Mouse (Mus musculus) hindbrain, embryonic 10.5 days (tissue): ENCODE data around the gene Fndc7. TPM values are rescaled to one million over a fixed set of nuclear protein-coding genes. Genes with fewer than 3 reads are reported as not detected.
"Not testable (repeated sequence)": the region's sequence is repeated elsewhere in the genome, so short reads cannot be mapped to it uniquely, and the experiment has no call there.

Source experiments
- DNase-seq: peaks from one replicate; pipeline ENCODE4 v3.0.0-alpha.2; 2017; ENCODE audit warnings: low spot score
- H3K27ac ChIP-seq: fragments of 300-500 bp; sonication (generic); 2 replicates; pipeline ENCODE4 v1.5.1; 2016; ENCODE audit warnings: mild to moderate bottlenecking, moderate library complexity
- H3K27me3 ChIP-seq: fragments of 300-500 bp; sonication (generic); 2 replicates; pipeline ENCODE4 v1.6.1; 2016; ENCODE audit warnings: mild to moderate bottlenecking; ENCODE audit not compliant: poor library complexity, insufficient read depth, severe bottlenecking
- H3K36me3 ChIP-seq: fragments of 300-500 bp; sonication (generic); 2 replicates; pipeline ENCODE4 v1.6.1; 2016; ENCODE audit warnings: mild to moderate bottlenecking, moderate library complexity
- H3K4me1 ChIP-seq: fragments of 300-500 bp; sonication (generic); replicated peaks from 2 replicates; pipeline ENCODE4 v1.6.1; 2016; ENCODE audit warnings: mild to moderate bottlenecking
- H3K4me3 ChIP-seq: fragments of 300-500 bp; sonication (generic); 2 replicates; pipeline ENCODE4 v1.5.1; 2016; ENCODE audit warnings: mild to moderate bottlenecking, moderate library complexity
- H3K9me3 ChIP-seq: fragments of 300-500 bp; sonication (generic); 2 replicates; pipeline ENCODE4 v1.6.1; 2016; ENCODE audit warnings: mild to moderate bottlenecking, moderate library complexity
- WGBS: fragments of 180-500 bp; shearing (Covaris S2); methylation state at CpG from one replicate; pipeline ENCODE4 v1.1.7; 2016; 5-methylcytosine and 5-hydroxymethylcytosine counted together
- polyA plus RNA-seq: library from polyadenylated mRNA; unstranded; fragments of >200 nt; fragmentation: Nextera tagmentation; extraction: Ambion mirVana; gene quantifications from 2 replicates; pipeline ENCODE4 v1.2.1, GENCODE M21; 2016

Gene Fndc7
- polyA plus RNA-seq, 1 experiment from 2014 or later = 0.05 TPM

GRCm38 (mm10) chr3:108844026-108844425 lies 45.8 kb downstream of the Fndc7 start:
- no peaks in the 10 kb centered on the region for H3K9me3 ChIP-seq
- no peaks in the 10 kb centered on the region for H3K27me3 ChIP-seq
- no peak overlapping the region for H3K27ac ChIP-seq
- 93% methylated on average over 6 of the region's 6 CpGs for WGBS
- no peak overlapping the region for H3K4me3 ChIP-seq
- no peak for DNase-seq
- no peaks in the 10 kb centered on the region for H3K36me3 ChIP-seq
- peaks cover 7% of the 10 kb centered on the region for H3K4me1 ChIP-seq

- Histone ChIP-seq H3K27ac (no peak overlapping the region), H3K4me1 (peaks cover 14% of the 10 kb centered on the region), H3K4me3 (peak overlapping the region; percentile 81), H3K36me3 (peaks cover 7% of the 10 kb centered on the region; the same call in 1 of the 2 replicates), H3K27me3 (no peaks in the 10 kb centered on the region), H3K9me3 (no peaks in the 10 kb centered on the region)
- DNase-seq = no peak
- WGBS = 54% methylated on average over 4 of the region's 4 CpGs
Measured at GRCm38 (mm10) chr3:108840716-108841054, 49.1 kb downstream of the Fndc7 start.

GRCm38 (mm10) chr3:108840000-108840715 lies 49.6 kb downstream of the Fndc7 start, which contains the start of gene Stxbp3:
Gene Stxbp3 (minus strand): TSS chr3:108840526.
- DNase-seq = peak; percentile 98
- WGBS = 1% methylated on average over 56 of the region's 56 CpGs
- Histone ChIP-seq H3K4me3 (peak within 1 kb of the TSS; percentile 81), H3K9me3 (no peaks in the 10 kb centered on the region), H3K36me3 (peaks cover 7% of the 10 kb centered on the region; the same call in 1 of the 2 replicates), H3K27me3 (no peaks in the 10 kb centered on the region), H3K27ac (peak within 1 kb of the TSS; percentile 90), H3K4me1 (peaks cover 14% of the 10 kb centered on the region)

- 12% methylated on average over 8 of the region's 8 CpGs for WGBS
- Histone ChIP-seq H3K4me1 (peaks cover 14% of the 10 kb centered on the region), H3K27ac (peak overlapping the region; percentile 90), H3K9me3 (no peaks in the 10 kb centered on the region), H3K4me3 (peak overlapping the region; percentile 81), H3K36me3 (peaks cover 7% of the 10 kb centered on the region; the same call in 1 of the 2 replicates), H3K27me3 (no peaks in the 10 kb centered on the region)
- DNase-seq = no peak
Measured at GRCm38 (mm10) chr3:108839647-108839999, 50.2 kb downstream of the Fndc7 start.

DNA sequence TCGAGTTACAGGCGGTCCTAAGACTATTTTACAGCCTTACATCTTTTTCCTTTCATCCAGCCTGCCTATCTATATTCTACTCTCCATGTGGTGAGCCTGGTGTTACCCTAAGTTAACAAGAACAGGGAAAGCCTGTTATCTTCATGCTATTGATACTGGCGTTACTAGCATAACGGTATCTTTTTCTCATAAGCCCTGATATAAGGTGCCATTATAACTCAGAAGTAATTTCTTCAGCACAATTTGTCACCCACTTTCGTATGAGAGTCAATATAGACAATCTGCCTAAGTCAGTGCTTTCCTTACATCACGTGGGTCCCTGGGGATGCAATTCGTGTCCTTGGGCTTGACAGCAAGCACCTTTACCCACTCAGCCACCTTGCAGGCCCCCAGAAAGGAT lies 50.8 kb downstream of the Fndc7 start:
- Histone ChIP-seq H3K9me3 (no peaks in the 10 kb centered on the region), H3K27me3 (no peaks in the 10 kb centered on the region), H3K36me3 (peaks cover 13% of the 10 kb centered on the region; the same call in 1 of the 2 replicates), H3K4me3 (peak overlapping the region; percentile 81), H3K4me1 (peaks cover 14% of the 10 kb centered on the region), H3K27ac (no peak overlapping the region)
- WGBS = 88% methylated on average over 7 of the region's 7 CpGs
- DNase-seq = no peak

- Histone ChIP-seq H3K4me1 (peaks cover 14% of the 10 kb centered on the region), H3K4me3 (no peak overlapping the region), H3K9me3 (no peaks in the 10 kb centered on the region), H3K27ac (no peak overlapping the region), H3K36me3 (peaks cover 22% of the 10 kb centered on the region), H3K27me3 (no peaks in the 10 kb centered on the region)
- DNase-seq = no peak
- WGBS = 94% methylated on average over 6 of the region's 6 CpGs
Measured at GRCm38 (mm10) chr3:108836931-108837330, 52.9 kb downstream of the Fndc7 start.

DNA sequence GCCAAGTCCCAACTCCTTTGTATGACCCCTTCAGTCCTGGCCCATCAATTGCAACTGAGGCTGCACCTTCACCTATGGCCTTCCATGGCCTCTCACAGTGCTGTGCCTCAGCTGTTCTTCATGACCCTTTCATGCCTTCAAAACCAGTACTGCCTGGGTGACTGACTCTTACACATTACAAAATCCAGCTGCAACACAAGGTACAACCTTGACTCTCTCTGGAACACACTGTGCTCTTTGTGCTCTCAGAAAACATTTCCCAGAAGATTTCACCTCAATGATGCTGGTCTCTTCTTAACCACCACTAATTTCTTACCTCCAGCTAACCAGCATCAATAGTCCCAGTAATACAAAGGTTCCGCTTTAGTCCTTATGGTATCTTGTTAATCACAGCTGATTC lies 56.1 kb downstream of the Fndc7 start:
- not testable (repeated sequence) for H3K4me1 ChIP-seq, H3K27me3 ChIP-seq, H3K4me3 ChIP-seq, H3K9me3 ChIP-seq, DNase-seq, H3K27ac ChIP-seq
- 97% methylated on average over 1 of the region's 1 CpGs for WGBS
- H3K36me3 ChIP-seq = peaks cover 22% of the 10 kb centered on the region

- WGBS = 95% methylated on average over 6 of the region's 6 CpGs
- Histone ChIP-seq H3K36me3 (peaks cover 27% of the 10 kb centered on the region), H3K4me3 (no peak overlapping the region), H3K9me3 (no peaks in the 10 kb centered on the region), H3K4me1 (no peaks in the 10 kb centered on the region), H3K27me3 (no peaks in the 10 kb centered on the region), H3K27ac (no peak overlapping the region)
- DNase-seq = no peak
Measured at GRCm38 (mm10) chr3:108831750-108832149, 58.1 kb downstream of the Fndc7 start.

DNA sequence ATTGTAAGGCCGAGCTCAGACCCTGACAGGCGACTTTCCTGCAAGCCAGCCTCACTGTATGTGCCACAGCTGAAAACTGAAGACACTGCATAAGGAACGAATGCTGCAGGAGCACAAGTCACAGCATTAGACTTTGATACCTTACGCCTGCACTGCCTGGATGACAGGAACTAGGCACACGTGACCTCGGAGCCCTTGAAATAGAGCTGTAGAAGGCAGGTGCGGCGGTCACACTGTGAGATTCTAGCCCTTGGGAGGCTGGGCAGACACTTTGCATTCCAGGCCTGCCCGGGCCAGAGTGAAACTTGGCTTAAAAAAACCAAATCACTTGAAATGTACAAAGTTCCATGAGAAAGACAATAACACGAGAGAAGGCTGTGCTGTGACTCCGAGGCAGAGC lies 59.3 kb downstream of the Fndc7 start:
- Histone ChIP-seq H3K9me3 (no peaks in the 10 kb centered on the region), H3K4me1 (no peaks in the 10 kb centered on the region), H3K27me3 (no peaks in the 10 kb centered on the region), H3K4me3 (no peak overlapping the region), H3K36me3 (peaks cover 32% of the 10 kb centered on the region), H3K27ac (no peak overlapping the region)
- no peak for DNase-seq
- 85% methylated on average over 11 of the region's 11 CpGs for WGBS

DNA sequence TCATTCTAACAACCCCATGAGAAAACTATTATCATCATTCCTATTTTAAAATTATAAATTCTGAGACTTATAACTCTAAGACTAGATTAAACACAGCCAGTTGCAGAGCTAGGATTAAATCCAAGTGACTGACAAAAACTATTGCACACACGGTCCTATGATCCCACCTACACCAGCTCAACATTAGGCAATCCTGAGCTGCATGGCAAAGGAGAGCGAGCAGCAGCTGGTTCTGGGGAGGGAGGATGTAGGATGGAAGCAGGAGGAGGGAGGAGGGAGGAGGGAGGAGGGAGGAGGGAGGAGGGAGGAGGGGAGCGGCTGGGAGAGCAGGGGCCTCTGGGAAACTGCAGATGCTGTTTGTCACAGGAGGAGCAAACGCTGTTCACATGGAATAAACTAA lies 74.2 kb downstream of the Fndc7 start:
- Histone ChIP-seq H3K36me3 (peaks cover 51% of the 10 kb centered on the region), H3K4me1 (no peaks in the 10 kb centered on the region), H3K9me3 (no peaks in the 10 kb centered on the region), H3K4me3 (no peak overlapping the region), H3K27ac (no peak overlapping the region), H3K27me3 (no peaks in the 10 kb centered on the region)
- no peak for DNase-seq
- WGBS = 87% methylated on average over 4 of the region's 4 CpGs

- no peaks in the 10 kb centered on the region for H3K4me1 ChIP-seq
- no peak for DNase-seq
- 89% methylated on average over 4 of the region's 4 CpGs for WGBS
- no peaks in the 10 kb centered on the region for H3K27me3 ChIP-seq
- H3K9me3 ChIP-seq = no peaks in the 10 kb centered on the region
- H3K27ac ChIP-seq = no peak overlapping the region
- peaks cover 61% of the 10 kb centered on the region for H3K36me3 ChIP-seq
- H3K4me3 ChIP-seq = no peak overlapping the region
Measured at GRCm38 (mm10) chr3:108810747-108811263, 79.0 kb downstream of the Fndc7 start.

DNA sequence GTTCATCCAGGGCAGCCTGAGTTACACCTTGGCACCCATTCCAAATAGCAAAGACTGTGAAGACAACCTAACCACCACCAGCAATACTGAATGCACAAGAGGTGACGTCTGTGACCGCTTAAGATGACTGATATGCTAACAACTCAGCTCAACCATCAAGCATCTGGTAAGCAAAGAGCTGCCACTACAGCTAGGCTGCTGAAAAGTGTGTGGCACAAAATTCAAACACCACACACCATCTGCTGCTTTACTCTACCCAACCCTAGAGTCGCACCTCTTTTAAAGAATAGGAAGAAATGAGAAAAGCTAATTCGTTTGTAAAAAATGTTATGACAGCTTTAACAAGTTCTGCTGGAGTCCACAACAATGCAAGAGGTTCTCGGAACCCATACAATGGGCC lies 84.2 kb downstream of the Fndc7 start:
- DNase-seq = no peak
- Histone ChIP-seq H3K4me3 (no peak overlapping the region), H3K36me3 (peaks cover 65% of the 10 kb centered on the region), H3K27ac (no peak overlapping the region), H3K27me3 (no peaks in the 10 kb centered on the region), H3K4me1 (no peaks in the 10 kb centered on the region), H3K9me3 (no peaks in the 10 kb centered on the region)
- 88% methylated on average over 5 of the region's 5 CpGs for WGBS
